Mouse (Mus musculus): ENCODE data around the gene Simc1. TPM values are rescaled to one million over a fixed set of nuclear protein-coding genes. Genes with fewer than 3 reads are reported as not detected.

Gene Simc1
- polyA plus RNA-seq, 1 experiment from 2014 or later: 23.6 TPM

DNA sequence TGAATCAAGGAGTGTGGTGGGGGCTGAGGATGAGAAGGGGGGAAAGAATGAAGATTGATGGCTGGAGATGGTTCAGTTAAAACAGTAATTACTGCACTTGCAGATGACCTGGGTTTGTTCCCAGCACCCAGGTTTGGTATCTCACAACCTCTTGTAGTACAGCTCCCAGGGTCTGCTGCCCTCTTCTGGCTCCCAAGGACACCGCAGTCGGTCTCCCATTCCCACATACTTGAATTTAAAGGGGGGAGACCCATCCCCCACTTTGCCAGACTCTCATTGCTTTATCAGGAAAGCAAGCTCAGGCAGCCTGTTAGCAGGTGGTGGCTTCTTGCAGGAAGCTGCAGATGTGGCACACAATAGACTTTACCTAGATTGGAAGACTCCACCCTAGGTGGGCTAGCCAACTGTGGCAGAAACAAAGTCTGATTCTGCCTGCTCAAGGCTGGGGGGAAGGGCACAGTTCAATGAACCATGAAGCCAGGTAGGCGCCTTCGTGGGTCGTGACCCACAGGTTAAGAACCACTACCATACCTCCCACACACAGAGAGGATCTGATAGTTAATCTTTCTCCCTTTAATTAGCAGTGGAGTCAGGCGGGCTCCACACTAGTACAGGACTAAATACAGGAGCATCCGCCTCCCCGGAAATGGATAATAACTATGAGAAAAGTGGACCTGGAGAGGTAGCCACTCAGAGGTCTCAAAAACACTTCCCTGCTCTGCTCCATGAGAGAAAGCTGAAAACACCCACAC lies 62.2 kb downstream of the Simc1 start:
- Histone ChIP-seq H3K4me1 (ENCODE audit: control insufficient read depth, insufficient read depth, low read length) (no peaks in the 10 kb centered on the region), H3K4me3 (ENCODE audit: low read depth, low read length) (peak overlapping the region; percentile 98), H3K27me3 (ENCODE audit: control insufficient read depth, insufficient read depth, low read length) (no peaks in the 10 kb centered on the region), H3K27ac (replicated peaks; ENCODE audit: low read depth, low read length) (no peak overlapping the region), H3K9ac (replicated peaks; ENCODE audit: low read length) (peak overlapping the region; percentile 97), H3K9me3 (replicated peaks; ENCODE audit: control insufficient read depth, low read length) (no peaks in the 10 kb centered on the region), H3K36me3 (replicated peaks; ENCODE audit: control insufficient read depth, insufficient read depth, low read depth, low read length) (no peaks in the 10 kb centered on the region; the same call in 1 of the 2 replicates), H3K4me2 (ENCODE audit: low read depth, low read length) (peak overlapping the region; percentile 41)
- 42% methylated on average over 8 of the region's 8 CpGs for WGBS
- DNase-seq (ENCODE audit: low spot score) (peak; percentile 64), ATAC-seq (replicated peaks; ENCODE audit: insufficient number of reproducible peaks, low FRiP score, low TSS enrichment, low read depth) (no peak; the same call in 1 of the 2 replicates)

- WGBS: 42% methylated on average over 5 of the region's 5 CpGs
- Histone ChIP-seq H3K27me3 (ENCODE audit: control insufficient read depth, insufficient read depth, low read length) (no peaks in the 10 kb centered on the region), H3K4me1 (ENCODE audit: control insufficient read depth, insufficient read depth, low read length) (no peaks in the 10 kb centered on the region), H3K4me2 (ENCODE audit: low read depth, low read length) (no peak overlapping the region), H3K4me3 (ENCODE audit: low read depth, low read length) (no peak overlapping the region), H3K27ac (replicated peaks; ENCODE audit: low read depth, low read length) (no peak overlapping the region), H3K9ac (replicated peaks; ENCODE audit: low read length) (no peak overlapping the region), H3K36me3 (replicated peaks; ENCODE audit: control insufficient read depth, insufficient read depth, low read depth, low read length) (no peaks in the 10 kb centered on the region), H3K9me3 (replicated peaks; ENCODE audit: control insufficient read depth, low read length) (no peaks in the 10 kb centered on the region)
- DNase-seq (ENCODE audit: low spot score) (no peak), ATAC-seq (replicated peaks; ENCODE audit: insufficient number of reproducible peaks, low FRiP score, low TSS enrichment, low read depth) (no peak)
Measured at GRCm38 (mm10) chr13:54568380-54568779, 64.8 kb downstream of the Simc1 start.

- Histone ChIP-seq H3K9me3 (replicated peaks; ENCODE audit: control insufficient read depth, low read length) (no peaks in the 10 kb centered on the region), H3K27ac (replicated peaks; ENCODE audit: low read depth, low read length) (no peak overlapping the region), H3K4me3 (ENCODE audit: low read depth, low read length) (no peak overlapping the region), H3K4me2 (ENCODE audit: low read depth, low read length) (no peak overlapping the region), H3K9ac (replicated peaks; ENCODE audit: low read length) (no peak overlapping the region), H3K4me1 (ENCODE audit: control insufficient read depth, insufficient read depth, low read length) (no peaks in the 10 kb centered on the region), H3K36me3 (replicated peaks; ENCODE audit: control insufficient read depth, insufficient read depth, low read depth, low read length) (no peaks in the 10 kb centered on the region), H3K27me3 (ENCODE audit: control insufficient read depth, insufficient read depth, low read length) (no peaks in the 10 kb centered on the region)
- ATAC-seq (replicated peaks; ENCODE audit: insufficient number of reproducible peaks, low FRiP score, low TSS enrichment, low read depth): no peak
- DNase-seq (ENCODE audit: low spot score): no peak
- WGBS: 44% methylated on average over 1 of the region's 1 CpGs
Measured at GRCm38 (mm10) chr13:54569282-54569681, 65.7 kb downstream of the Simc1 start.

GRCm38 (mm10) chr13:54570736-54571135 lies 67.2 kb downstream of the Simc1 start:
- H3K27ac ChIP-seq (replicated peaks; ENCODE audit: low read depth, low read length): no peak overlapping the region
- no peak overlapping the region for H3K9ac ChIP-seq (replicated peaks; ENCODE audit: low read length)
- ATAC-seq (replicated peaks; ENCODE audit: insufficient number of reproducible peaks, low FRiP score, low TSS enrichment, low read depth) (no peak), DNase-seq (ENCODE audit: low spot score) (no peak)
- H3K9me3 ChIP-seq (replicated peaks; ENCODE audit: control insufficient read depth, low read length): no peaks in the 10 kb centered on the region
- no peak overlapping the region for H3K4me3 ChIP-seq (ENCODE audit: low read depth, low read length)
- no peak overlapping the region for H3K4me2 ChIP-seq (ENCODE audit: low read depth, low read length)
- no peaks in the 10 kb centered on the region for H3K36me3 ChIP-seq (replicated peaks; ENCODE audit: control insufficient read depth, insufficient read depth, low read depth, low read length)
- H3K27me3 ChIP-seq (ENCODE audit: control insufficient read depth, insufficient read depth, low read length): no peaks in the 10 kb centered on the region
- no peaks in the 10 kb centered on the region; the same call in 1 of the 2 replicates for H3K4me1 ChIP-seq (ENCODE audit: control insufficient read depth, insufficient read depth, low read length)
- WGBS: 68% methylated on average over 4 of the region's 4 CpGs

DNA sequence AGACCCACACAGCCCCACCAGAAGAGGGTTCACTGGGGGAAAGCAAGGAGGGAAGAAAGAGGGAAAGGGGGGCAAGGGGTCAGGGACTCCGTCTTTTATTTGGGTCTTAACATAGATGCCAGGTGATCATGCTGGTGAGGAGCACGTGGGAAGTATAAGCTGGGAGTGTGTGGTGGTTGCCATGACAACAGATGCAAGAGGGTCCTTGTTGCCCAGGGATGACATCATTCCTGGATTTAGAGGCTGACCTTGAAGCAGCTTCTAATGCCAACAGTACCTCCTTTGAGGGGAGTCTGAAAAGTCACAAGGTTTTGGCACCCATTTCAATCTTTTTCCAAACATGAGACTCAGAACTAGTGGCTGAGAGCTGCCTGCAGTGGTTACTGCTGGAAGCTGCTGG lies 68.1 kb downstream of the Simc1 start:
- ATAC-seq (replicated peaks; ENCODE audit: insufficient number of reproducible peaks, low FRiP score, low TSS enrichment, low read depth) (no peak), DNase-seq (ENCODE audit: low spot score) (peak; percentile 23)
- no peak overlapping the region for H3K9ac ChIP-seq (replicated peaks; ENCODE audit: low read length)
- WGBS: 50% methylated on average over 2 of the region's 2 CpGs
- no peak overlapping the region for H3K4me3 ChIP-seq (ENCODE audit: low read depth, low read length)
- H3K27me3 ChIP-seq (ENCODE audit: control insufficient read depth, insufficient read depth, low read length): no peaks in the 10 kb centered on the region
- no peaks in the 10 kb centered on the region for H3K9me3 ChIP-seq (replicated peaks; ENCODE audit: control insufficient read depth, low read length)
- no peaks in the 10 kb centered on the region for H3K36me3 ChIP-seq (replicated peaks; ENCODE audit: control insufficient read depth, insufficient read depth, low read depth, low read length)
- H3K27ac ChIP-seq (replicated peaks; ENCODE audit: low read depth, low read length): no peak overlapping the region
- H3K4me1 ChIP-seq (ENCODE audit: control insufficient read depth, insufficient read depth, low read length): no peaks in the 10 kb centered on the region; the same call in 1 of the 2 replicates
- no peak overlapping the region for H3K4me2 ChIP-seq (ENCODE audit: low read depth, low read length)

GRCm38 (mm10) chr13:54572621-54573020 lies 69.0 kb downstream of the Simc1 start:
- Histone ChIP-seq H3K4me2 (ENCODE audit: low read depth, low read length) (no peak overlapping the region), H3K4me1 (ENCODE audit: control insufficient read depth, insufficient read depth, low read length) (no peaks in the 10 kb centered on the region; the same call in 1 of the 2 replicates), H3K9ac (replicated peaks; ENCODE audit: low read length) (no peak overlapping the region), H3K27ac (replicated peaks; ENCODE audit: low read depth, low read length) (no peak overlapping the region), H3K9me3 (replicated peaks; ENCODE audit: control insufficient read depth, low read length) (no peaks in the 10 kb centered on the region), H3K36me3 (replicated peaks; ENCODE audit: control insufficient read depth, insufficient read depth, low read depth, low read length) (no peaks in the 10 kb centered on the region), H3K4me3 (ENCODE audit: low read depth, low read length) (no peak overlapping the region), H3K27me3 (ENCODE audit: control insufficient read depth, insufficient read depth, low read length) (no peaks in the 10 kb centered on the region)
- WGBS: 84% methylated on average over 4 of the region's 4 CpGs
- DNase-seq (ENCODE audit: low spot score): no peak
- ATAC-seq (replicated peaks; ENCODE audit: insufficient number of reproducible peaks, low FRiP score, low TSS enrichment, low read depth): no peak

DNA sequence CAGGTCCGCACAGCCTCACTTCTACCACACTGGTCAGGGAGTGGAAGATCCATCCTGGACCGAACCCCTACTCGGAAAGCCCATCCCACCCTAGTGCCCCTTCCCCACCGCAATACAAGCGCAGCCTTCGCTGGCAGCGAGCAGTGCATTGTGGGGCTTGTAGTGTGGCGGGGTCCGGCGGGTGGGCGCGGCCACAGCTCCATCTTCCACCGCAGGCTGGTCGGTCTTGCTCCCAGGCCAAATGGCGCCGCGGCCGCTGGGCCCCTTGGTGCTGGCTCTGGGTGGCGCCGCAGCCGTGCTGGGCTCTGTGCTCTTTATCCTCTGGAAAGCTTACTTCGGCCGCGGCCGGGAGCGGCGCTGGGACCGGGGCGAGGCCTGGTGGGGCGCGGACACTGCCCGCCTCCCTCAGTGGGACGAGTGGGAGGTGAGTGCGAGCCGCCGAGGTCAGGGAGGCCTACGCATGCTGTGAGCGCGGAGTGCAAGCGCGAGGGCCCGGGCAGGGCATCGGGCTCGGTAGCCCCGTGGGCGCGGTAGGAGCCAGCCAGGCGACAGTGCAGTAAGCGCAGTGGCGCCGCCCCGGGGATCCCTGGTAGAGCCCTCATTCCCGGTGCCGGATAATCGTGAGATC lies 71.4 kb downstream of the Simc1 start, which contains the start of gene Arl10:
Gene Arl10, plus strand, starts transcription at position 162 of the 628 bp plus-strand sequence.
- DNase-seq (ENCODE audit: low spot score): peak; percentile 85
- H3K27ac ChIP-seq (replicated peaks; ENCODE audit: low read depth, low read length): peak within 1 kb of the TSS; percentile 67; the same call in 1 of the 2 replicates
- H3K9me3 ChIP-seq (replicated peaks; ENCODE audit: control insufficient read depth, low read length): no peaks in the 10 kb centered on the region
- H3K36me3 ChIP-seq (replicated peaks; ENCODE audit: control insufficient read depth, insufficient read depth, low read depth, low read length): 0 out of 2 replicates have a peak, but pooled peaks cover 2% of the 10 kb centered on the region
- no peaks in the 10 kb centered on the region; the same call in 1 of the 2 replicates for H3K4me1 ChIP-seq (ENCODE audit: control insufficient read depth, insufficient read depth, low read length)
- ATAC-seq (replicated peaks; ENCODE audit: insufficient number of reproducible peaks, low FRiP score, low TSS enrichment, low read depth): peak; percentile 85
- no peaks in the 10 kb centered on the region for H3K27me3 ChIP-seq (ENCODE audit: control insufficient read depth, insufficient read depth, low read length)
- peak within 1 kb of the TSS; percentile 90 for H3K4me2 ChIP-seq (ENCODE audit: low read depth, low read length)
- under 1% methylated on average over 55 of the region's 55 CpGs for WGBS
- H3K4me3 ChIP-seq (ENCODE audit: low read depth, low read length): peak within 1 kb of the TSS; percentile 96
- peak within 1 kb of the TSS; percentile 93 for H3K9ac ChIP-seq (replicated peaks; ENCODE audit: low read length)

GRCm38 (mm10) chr13:54575489-54575888 lies 71.9 kb downstream of the Simc1 start:
- Histone ChIP-seq H3K27ac (replicated peaks; ENCODE audit: low read depth, low read length) (no peak overlapping the region), H3K9me3 (replicated peaks; ENCODE audit: control insufficient read depth, low read length) (no peaks in the 10 kb centered on the region), H3K9ac (replicated peaks; ENCODE audit: low read length) (peak overlapping the region; percentile 93), H3K36me3 (replicated peaks; ENCODE audit: control insufficient read depth, insufficient read depth, low read depth, low read length) (0 out of 2 replicates have a peak, but pooled peaks cover 2% of the 10 kb centered on the region), H3K27me3 (ENCODE audit: control insufficient read depth, insufficient read depth, low read length) (no peaks in the 10 kb centered on the region), H3K4me2 (ENCODE audit: low read depth, low read length) (peak overlapping the region; percentile 90), H3K4me1 (ENCODE audit: control insufficient read depth, insufficient read depth, low read length) (no peaks in the 10 kb centered on the region; the same call in 1 of the 2 replicates), H3K4me3 (ENCODE audit: low read depth, low read length) (peak overlapping the region; percentile 96)
- WGBS: 2% methylated on average over 19 of the region's 19 CpGs
- ATAC-seq (replicated peaks; ENCODE audit: insufficient number of reproducible peaks, low FRiP score, low TSS enrichment, low read depth) (no peak), DNase-seq (ENCODE audit: low spot score) (peak; percentile 6)

All from embryonic facial prominence, embryonic 11.5 days (tissue).